Mouse (Mus musculus): ENCODE results near the gene Ptprk. TPM values are rescaled to one million over a fixed set of nuclear protein-coding genes. Genes with fewer than 3 reads are reported as not detected.

The Ptprk gene
- total RNA-seq, 4 experiments from 2014 or later = 2.3 to 2.7 (median 2.5) TPM

DNA sequence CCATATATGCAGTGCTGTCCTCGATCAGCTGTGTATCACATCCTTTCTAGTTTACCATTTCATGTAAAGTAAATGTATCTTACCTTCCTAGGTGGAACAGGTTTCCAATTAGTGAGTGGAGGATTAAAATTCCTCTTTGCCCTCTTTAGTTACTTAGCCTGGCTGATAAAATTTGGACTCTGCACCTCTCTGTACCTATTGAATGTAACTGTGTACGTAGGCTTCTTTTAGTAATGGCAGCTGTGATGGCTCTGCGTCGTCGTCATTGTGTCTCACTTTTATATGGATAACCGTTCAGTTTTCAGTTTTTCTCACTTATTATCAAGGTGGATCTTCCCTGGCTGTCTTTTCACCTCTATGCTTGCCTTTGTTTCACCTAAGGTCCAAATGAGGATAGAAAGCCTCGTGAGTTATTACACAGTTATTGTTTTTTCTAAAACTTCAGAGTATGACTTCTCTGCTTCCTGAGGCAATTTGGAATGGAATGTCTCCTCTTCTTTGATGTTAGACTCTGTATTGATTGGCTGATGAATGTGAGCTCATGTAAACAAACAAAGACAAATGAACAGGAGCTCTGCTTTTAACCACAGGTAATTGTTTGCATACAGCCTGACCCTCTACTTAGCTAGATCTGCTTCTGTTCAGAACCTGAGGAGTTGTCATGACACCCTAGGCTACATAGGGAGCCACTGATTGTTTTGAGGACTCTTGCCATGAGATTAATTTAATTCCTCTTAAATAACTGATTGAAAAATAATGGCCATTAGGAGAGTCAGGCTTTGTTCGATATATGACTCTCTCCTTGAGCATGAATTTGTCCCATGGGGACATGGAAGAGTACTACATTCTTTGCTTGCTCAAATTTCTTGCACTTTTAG lies 197.3 kb downstream of the Ptprk start:
- no peak for DNase-seq (ENCODE audit: low spot score in 2 of 2)

DNA sequence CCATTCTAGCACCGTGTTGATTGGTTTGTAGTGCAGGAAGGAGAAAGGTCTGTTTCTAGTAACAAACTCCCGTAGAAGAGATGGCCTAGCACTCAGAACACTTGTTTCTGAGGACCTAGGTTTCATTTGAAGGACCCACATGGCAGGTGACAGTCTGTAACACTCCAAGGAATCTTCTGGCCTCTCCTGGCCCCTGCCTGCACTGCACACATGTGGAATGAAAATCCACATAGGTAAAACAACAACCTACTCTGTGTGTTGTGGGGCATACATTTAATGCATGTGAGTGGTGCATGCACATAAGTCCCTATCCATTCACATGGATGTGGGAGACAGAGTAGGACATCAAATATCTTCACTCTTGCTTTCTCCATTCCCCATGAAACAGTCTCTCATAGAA lies 204.1 kb downstream of the Ptprk start:
- DNase-seq (ENCODE audit: low spot score in 2 of 2) = no peak

DNA sequence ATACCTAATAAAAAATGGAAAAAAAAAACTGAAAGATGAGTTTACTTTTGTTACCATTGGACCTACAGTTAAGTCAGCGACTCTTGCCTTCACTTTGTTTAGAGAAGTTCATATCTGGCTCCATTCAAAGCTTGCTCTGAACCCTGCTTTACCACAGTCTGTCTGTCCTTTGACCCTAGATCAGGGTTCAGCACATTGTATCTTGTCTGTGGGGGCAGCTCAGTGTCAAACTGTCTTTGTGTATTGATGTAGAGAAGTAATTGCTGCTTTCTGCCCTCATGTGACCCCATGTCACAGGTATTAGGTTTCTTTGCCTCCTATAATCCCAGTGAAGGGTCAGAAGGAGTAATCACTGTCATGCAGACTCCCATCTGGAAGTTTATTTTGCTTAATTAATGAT lies 222.9 kb downstream of the Ptprk start:
- no peak for DNase-seq (ENCODE audit: low spot score in 2 of 2)

DNA sequence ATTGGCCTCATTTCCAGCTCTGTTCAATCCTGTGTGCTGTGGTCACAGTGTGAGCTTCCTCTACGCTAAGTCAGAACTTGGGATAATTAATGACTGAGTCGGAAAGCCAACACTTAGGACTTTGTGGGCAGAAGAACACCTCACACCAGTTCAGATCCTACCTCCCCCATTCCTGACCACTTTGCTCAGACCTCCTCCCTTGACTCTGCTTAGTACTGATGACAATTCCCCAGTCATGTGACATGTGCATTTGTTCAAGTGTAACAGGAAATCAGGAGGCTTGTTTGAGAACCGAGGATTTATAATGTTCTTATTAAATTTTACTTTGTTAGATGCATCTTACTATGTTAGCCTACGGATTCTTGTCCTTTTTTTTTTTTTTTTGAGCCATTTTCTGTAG lies 224.6 kb downstream of the Ptprk start:
- no peak for DNase-seq (ENCODE audit: low spot score in 2 of 2)

DNA sequence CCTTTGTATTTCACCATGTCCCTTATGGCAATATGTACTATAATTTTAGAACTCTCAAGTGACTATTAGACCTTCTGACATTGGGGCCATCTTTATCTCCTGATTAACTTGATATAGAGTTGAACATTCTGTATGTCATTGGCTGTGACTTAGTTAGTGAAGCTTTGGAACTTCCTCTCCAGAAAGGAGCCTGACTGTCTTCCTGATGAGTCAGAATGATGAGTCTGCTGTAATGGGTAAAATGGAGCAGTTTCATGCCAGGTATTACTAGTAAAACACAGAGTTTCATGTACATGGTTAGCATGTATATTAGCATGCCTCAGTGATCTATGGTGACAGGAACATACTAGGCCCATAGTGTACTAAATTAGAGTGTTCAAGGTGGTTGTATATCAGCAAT lies 229.2 kb downstream of the Ptprk start:
- no peak for DNase-seq (ENCODE audit: low spot score in 2 of 2)

- no peak for DNase-seq (ENCODE audit: low spot score in 2 of 2)
Measured at GRCm38 (mm10) chr10:28304292-28304875, 229.8 kb downstream of the Ptprk start.

DNA sequence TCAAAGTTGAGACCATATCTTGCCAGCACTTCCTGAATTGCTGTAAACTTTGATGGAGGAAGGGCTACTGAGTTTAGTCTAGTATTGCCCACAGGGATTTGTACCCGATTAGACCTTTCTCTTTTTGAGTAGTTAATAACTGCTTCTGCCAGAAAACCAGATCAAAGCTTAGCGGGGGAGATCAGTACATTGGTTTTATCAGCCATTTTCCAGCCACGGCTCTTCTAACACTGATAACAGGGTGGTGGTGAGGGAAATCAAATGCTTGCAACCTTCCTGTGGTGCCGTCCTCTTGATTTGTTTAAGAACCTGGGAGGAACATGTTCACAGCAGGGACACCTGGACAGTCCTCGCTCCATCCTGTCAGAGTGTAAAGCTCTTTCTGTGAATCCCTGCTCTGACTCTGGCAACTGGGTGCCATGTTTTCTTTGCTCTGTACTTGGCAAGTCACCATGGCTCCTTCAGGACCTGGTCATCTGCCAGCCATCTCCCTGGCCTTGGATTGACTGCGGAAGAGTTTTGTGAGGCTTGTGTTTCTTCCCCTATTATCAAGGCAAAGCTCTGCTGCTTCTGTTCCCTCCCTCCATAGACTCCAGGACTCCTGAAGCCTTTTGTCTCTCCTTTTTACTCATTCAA lies 231.9 kb downstream of the Ptprk start:
- DNase-seq (ENCODE audit: low spot score in 2 of 2) = no peak

DNA sequence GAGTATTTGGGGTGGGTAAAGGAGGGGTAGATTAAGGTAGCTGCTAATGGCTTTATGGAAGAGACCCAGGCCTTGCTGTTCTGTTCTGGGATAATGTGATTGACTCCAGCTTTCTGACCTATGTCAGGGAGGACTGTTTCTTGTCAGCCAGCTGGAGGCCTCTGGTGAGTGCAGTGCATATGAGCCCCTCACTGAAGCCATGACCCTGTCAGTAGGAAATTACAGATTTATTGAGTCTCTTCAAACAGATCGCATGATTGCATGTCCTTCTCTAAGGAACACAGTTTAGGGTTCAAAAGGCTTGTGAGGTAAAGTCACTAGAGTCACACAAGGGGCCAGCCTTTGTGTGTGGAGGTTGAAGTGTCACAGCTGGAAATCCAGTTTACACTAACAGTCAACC lies 236.7 kb downstream of the Ptprk start:
- DNase-seq (ENCODE audit: low spot score in 2 of 2) = no peak

DNA sequence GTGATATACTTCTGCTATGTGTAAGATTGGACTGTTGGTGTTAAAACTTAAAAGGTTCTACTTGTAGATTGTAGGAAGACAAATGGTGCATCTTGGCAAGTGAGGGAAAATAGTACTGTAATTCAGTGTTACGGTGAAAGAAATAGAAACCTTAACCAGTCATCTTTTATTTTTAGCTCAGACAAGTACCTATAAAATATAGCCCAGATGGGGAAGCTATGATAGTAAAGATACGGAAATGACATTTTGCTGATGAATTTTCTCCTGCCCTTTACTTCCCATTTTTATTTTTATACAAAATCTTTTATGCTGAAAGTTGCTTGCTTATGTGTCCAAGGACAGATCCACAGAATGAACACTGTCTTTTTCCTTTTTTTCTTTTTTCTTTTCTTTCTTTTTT lies 248.4 kb downstream of the Ptprk start:
- DNase-seq (ENCODE audit: low spot score in 2 of 2) = no peak

DNA sequence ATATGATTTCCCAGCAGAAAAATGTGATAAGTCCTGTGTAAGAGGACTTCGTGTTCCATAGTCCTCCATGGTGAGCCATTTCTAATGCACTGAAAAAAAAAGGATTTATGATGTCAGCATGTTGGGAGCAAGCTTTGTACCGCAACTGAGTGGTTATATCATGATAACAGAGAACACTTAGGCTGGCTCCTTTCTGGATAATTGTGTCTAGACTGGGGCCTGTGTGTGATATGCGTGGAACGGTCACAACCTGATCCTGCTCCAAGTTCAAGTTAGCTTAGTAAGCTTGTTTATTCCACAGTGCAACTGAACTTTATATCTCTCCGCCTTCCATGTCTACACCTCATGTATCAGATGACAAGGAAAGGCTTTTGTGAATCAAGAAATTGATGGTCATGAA lies 260.6 kb downstream of the Ptprk start:
- no peak for DNase-seq (ENCODE audit: low spot score in 2 of 2)

DNA sequence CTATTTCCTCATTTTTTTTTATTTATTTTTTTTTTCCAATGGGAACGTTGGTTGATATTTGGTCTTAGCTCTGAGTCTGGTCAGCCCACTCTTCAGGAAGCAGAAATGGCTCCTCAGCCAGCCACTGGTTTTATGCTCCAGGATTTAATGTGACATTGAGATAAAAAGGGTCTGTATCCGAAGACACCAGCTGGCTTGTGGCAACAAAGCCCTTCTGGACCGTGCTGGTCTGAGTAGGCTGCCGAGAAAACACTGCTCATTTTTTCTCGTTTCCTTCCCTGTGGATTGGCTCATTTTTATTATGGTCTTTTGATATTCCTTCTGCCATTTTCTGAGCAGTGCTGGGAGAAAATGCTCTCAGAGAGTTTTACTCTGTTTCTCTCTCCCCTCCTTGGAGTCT lies 263.9 kb downstream of the Ptprk start:
- no peak for DNase-seq (ENCODE audit: low spot score in 2 of 2)

DNA sequence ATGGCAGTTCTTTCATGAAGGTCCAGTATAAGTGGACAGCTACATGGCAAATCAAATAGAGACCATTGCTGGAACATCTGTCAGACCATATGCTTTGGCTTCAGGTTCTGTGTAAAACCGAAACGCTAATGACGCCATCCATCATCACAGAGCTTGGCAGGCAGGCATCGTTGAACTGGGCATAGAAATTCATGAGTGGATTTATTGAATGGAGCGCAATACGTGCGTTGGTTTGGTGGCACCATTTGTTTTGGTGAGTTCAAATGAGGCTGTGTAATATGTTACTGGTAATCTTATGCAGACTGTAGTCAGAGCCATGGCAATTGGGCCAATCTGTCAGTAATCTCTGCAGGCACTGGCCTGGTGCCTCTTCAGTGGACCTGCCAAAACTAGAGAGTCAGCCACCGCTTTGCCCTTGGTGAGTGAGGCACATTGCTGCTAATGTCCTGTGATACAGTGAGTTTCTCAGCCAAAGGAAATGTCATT lies 270.6 kb downstream of the Ptprk start:
- no peak for DNase-seq (ENCODE audit: low spot score in 2 of 2)

DNA sequence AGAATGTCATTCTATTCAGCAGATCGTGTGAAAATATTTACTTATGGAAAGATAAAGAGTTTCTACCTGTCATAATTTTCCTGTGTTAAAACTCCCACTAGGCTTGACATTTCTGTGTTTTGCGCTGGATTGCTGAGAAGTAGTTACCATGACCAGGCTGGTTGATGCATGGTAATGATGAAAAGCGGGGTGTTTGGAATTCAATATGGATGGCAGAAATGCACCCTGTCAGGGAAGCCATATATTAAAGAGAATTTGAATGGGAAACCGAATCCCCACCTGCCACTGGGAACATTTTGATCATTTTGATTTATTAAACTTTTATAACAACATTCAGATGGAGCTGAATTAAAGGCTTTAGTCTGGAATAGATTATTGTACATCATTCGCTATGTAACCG lies 290.7 kb downstream of the Ptprk start:
- no peak for DNase-seq (ENCODE audit: low spot score in 2 of 2)

GRCm38 (mm10) chr10:28366065-28366677 lies 291.6 kb downstream of the Ptprk start:
- DNase-seq (ENCODE audit: low spot score in 2 of 2) = no peak

- no peak for DNase-seq (ENCODE audit: low spot score in 2 of 2)
Measured at GRCm38 (mm10) chr10:28369808-28370207, 295.2 kb downstream of the Ptprk start.

- DNase-seq (ENCODE audit: low spot score in 2 of 2) = no peak
Measured at GRCm38 (mm10) chr10:28374874-28375273, 300.3 kb downstream of the Ptprk start.

GRCm38 (mm10) chr10:28379752-28380488 lies 305.3 kb downstream of the Ptprk start:
- DNase-seq (ENCODE audit: low spot score in 2 of 2) = no peak

- DNase-seq (ENCODE audit: low spot score in 2 of 2) = no peak
Measured at GRCm38 (mm10) chr10:28387563-28388222, 313.1 kb downstream of the Ptprk start.

DNA sequence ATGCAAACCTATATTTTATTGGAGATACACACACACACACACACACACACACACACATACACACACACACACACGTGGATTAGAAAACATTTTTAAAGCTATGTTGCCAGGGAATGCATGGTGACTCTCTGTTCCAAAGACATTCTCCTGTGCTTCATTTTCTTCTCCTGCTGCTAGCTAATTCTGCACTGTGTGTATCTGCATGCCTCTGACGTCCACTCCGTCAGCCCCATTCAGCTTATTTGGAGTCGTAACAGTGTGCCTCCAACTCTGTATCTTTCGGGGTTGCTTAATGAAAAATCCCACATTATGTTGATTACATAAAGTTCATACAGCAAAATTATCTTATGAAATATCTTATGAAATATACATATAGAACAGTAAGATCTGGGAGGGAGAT lies 316.5 kb downstream of the Ptprk start:
- DNase-seq (ENCODE audit: low spot score in 2 of 2) = no peak

DNA sequence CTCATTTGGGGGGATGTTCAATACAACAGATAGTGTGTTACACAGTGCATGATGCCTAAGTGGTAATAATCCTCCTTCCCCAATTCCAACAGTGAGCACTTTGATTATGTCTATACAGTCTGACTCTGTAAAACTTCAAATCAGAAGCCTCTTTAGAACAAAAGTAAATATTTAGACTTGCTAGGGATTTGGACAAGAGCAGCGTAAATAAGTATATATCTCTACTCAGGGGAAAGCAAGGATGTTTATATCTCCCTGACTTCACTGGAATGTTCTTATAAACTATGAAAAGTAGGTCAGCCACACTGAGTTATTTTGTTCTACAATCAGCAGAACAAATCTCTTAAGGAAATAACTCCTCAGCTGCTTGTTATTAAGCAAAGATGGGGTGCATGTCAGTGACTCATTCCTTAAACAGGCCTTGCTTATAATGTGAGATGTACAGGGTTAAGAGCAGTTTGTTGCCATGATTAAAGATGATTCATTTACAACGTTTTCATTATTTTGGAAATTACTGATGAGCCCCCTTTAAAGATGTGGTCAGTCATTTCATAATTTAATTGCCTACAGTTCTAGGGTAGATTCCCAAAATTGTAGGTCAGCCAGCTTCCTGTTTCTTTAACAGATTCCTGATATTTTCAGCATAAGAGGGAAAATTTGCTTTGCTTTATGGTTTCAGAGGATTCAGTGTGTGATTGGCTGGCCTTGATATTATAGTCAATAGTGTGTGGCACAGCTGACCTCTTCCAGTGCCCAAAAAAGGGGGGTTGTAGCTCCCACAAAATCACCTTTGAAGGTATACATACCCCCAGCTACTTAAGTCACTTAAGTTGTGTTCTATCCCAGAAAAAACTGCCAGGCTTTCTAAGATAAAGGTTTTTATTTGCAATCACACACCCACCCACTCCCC lies 321.2 kb downstream of the Ptprk start:
- no peak for DNase-seq (ENCODE audit: low spot score in 2 of 2)

All from gastrocnemius, adult 8-10 months (tissue).